Mouse (Mus musculus): ENCODE results near the gene Lhx4. TPM values are rescaled to one million over a fixed set of nuclear protein-coding genes. Genes with fewer than 3 reads are reported as not detected.

The Lhx4 gene
- 0.33 TPM for polyA plus RNA-seq (2015; fragmentation: Illumina TruSeq; extraction: RNeasy Lipid Tissue Mini Kit (QIAGEN cat#74804); ENCODE audit: low read depth, low replicate concordance)

GRCm38 (mm10) chr1:155751484-155752255 lies at the start of gene Lhx4:
Gene Lhx4 (minus strand): TSS chr1:155751684.

Other genes with a start within 250 kb of the Lhx4 start
- gene Acbd6, start 193.6 kb downstream of the Lhx4 start, polyA plus RNA-seq (2015; fragmentation: Illumina TruSeq; extraction: RNeasy Lipid Tissue Mini Kit (QIAGEN cat#74804); ENCODE audit: low read depth, low replicate concordance): 82.4 TPM
- 25.0 TPM for gene Qsox1, start 61.2 kb upstream of the Lhx4 start, polyA plus RNA-seq (2015; fragmentation: Illumina TruSeq; extraction: RNeasy Lipid Tissue Mini Kit (QIAGEN cat#74804); ENCODE audit: low read depth, low replicate concordance)
- gene Cep350, start 221.6 kb upstream of the Lhx4 start, polyA plus RNA-seq (2015; fragmentation: Illumina TruSeq; extraction: RNeasy Lipid Tissue Mini Kit (QIAGEN cat#74804); ENCODE audit: low read depth, low replicate concordance): 16.0 TPM

Data from brain, adult 10 weeks (tissue).